Mouse (Mus musculus) ES-Bruce4 (cell line): ENCODE measurements around the gene Ube2e2. TPM values are rescaled to one million over a fixed set of nuclear protein-coding genes. Genes with fewer than 3 reads are reported as not detected.

Source experiments
- H3K27ac ChIP-seq: 2 replicates; pipeline ENCODE4 v1.5.1; 2012; ENCODE audit warnings: low read length, inconsistent platforms; ENCODE audit not compliant: insufficient read depth
- H3K27me3 ChIP-seq: 2 replicates; pipeline ENCODE4 v1.6.1; 2012; ENCODE audit warnings: mild to moderate bottlenecking, low read length, inconsistent platforms; ENCODE audit not compliant: control insufficient read depth, poor library complexity, insufficient read depth, severe bottlenecking
- H3K36me3 ChIP-seq: 2 replicates; pipeline ENCODE4 v1.6.1; 2012; ENCODE audit warnings: inconsistent platforms, mild to moderate bottlenecking, low read length, moderate library complexity; ENCODE audit not compliant: control insufficient read depth, poor library complexity, insufficient read depth, severe bottlenecking
- H3K4me1 ChIP-seq: one replicate; pipeline ENCODE4 v1.8.1; 2011; ENCODE audit warnings: low read length; ENCODE audit not compliant: control insufficient read depth, insufficient read depth
- H3K4me3 ChIP-seq: 2 replicates; pipeline ENCODE4 v1.5.1; 2011; ENCODE audit warnings: low read depth, mild to moderate bottlenecking, low read length
- H3K9ac ChIP-seq: 2 replicates; pipeline ENCODE4 v1.6.1; 2012; ENCODE audit warnings: low read depth, mild to moderate bottlenecking, inconsistent platforms; ENCODE audit not compliant: poor library complexity, severe bottlenecking
- H3K9me3 ChIP-seq: replicated peaks from 2 replicates; pipeline ENCODE4 v1.6.1; 2012; ENCODE audit warnings: mild to moderate bottlenecking, low read length, inconsistent platforms; ENCODE audit not compliant: control insufficient read depth, poor library complexity, insufficient read depth, severe bottlenecking
- CTCF ChIP-seq: IDR thresholded peaks from one replicate; pipeline ENCODE4 v1.8.1; 2011; ENCODE audit warnings: low read depth, low read length
- EP300 ChIP-seq: IDR thresholded peaks from 2 replicates; pipeline ENCODE4 v1.6.1; 2011; ENCODE audit warnings: low read depth, low read length; ENCODE audit not compliant: insufficient read depth
- POLR2A ChIP-seq: IDR thresholded peaks from one replicate; pipeline ENCODE4 v1.8.1; 2011; ENCODE audit warnings: low read length; ENCODE audit not compliant: insufficient read depth
- polyA plus RNA-seq: library from polyadenylated mRNA; stranded (reverse); fragments of >200 nt; gene quantifications from 2 replicates; pipeline ENCODE4 v1.2.4, GENCODE M21; 2011; ENCODE audit warnings: low read depth; ENCODE audit not compliant: missing spikeins, insufficient read depth, insufficient read length

The Ube2e2 gene
- polyA plus RNA-seq, 1 experiment = 19.2 TPM

DNA sequence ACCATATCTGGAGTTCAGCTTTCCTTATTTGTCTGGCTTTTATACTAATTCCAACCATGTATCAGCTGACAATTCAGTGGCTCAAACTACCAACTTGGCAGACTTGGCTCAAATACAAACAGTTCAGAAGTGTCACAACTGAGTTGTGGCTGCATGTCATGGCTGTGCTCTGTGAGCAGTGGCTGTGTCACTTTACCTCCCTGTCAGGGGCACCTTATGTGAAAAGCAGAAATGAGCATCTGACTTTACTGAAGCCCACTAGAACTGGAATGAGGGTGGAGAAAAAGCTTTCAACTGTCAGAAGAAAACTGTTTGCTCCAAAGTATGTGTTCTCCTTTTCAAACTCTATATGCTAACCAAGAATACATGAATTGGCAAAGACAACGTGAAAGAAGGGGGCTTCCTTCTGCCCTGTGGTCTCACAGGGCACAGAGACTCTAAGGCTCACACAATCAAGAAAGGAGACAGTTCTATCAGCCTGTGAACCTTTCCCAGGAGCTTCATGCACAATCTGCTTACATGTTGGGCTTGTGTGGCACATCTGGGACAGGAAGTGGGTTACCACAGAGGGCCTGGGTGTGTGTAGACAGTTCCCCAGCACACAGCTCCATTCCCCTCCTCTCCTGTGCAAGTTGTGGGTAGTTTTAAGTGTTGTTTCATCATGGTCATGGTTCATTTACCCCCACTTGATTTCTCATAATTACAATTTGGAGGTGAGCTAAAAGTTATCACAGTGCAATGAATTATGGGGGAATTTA, 228.6 kb downstream of the Ube2e2 start:
- TF ChIP-seq POLR2A (no peak), CTCF (no peak)
- no peak overlapping the region for H3K4me3 ChIP-seq
- H3K36me3 ChIP-seq = no peaks in the 10 kb centered on the region
- 0 out of 2 replicates have a peak overlapping the region, but pooled peaks have one; percentile 0 for H3K27ac ChIP-seq
- H3K9ac ChIP-seq = no peak overlapping the region
- peaks cover 22% of the 10 kb centered on the region for H3K9me3 ChIP-seq
- H3K4me1 ChIP-seq = no peaks in the 10 kb centered on the region
- H3K27me3 ChIP-seq = no peaks in the 10 kb centered on the region

DNA sequence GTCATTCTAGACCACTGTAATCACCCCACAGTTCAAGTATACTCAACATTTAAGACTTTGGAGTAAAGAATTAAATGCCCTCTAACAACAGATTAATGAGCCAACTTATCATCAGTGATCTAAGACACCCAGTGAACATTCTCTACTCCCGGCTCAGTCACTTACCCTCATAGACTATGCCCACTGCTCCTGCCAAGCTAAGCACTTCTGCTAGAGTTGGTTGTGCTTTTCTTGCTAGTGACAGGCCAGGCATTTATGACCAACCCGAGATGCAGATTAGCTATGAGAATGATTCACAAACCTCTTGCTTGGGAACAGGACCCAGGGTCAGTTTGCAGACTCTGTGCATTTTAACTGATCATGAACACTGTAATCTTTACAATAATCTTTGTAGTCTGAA, 230.4 kb downstream of the Ube2e2 start:
- H3K27me3 ChIP-seq = no peaks in the 10 kb centered on the region
- TF ChIP-seq CTCF = no peak
- no peak for TF ChIP-seq EP300
- no peak for TF ChIP-seq POLR2A

DNA sequence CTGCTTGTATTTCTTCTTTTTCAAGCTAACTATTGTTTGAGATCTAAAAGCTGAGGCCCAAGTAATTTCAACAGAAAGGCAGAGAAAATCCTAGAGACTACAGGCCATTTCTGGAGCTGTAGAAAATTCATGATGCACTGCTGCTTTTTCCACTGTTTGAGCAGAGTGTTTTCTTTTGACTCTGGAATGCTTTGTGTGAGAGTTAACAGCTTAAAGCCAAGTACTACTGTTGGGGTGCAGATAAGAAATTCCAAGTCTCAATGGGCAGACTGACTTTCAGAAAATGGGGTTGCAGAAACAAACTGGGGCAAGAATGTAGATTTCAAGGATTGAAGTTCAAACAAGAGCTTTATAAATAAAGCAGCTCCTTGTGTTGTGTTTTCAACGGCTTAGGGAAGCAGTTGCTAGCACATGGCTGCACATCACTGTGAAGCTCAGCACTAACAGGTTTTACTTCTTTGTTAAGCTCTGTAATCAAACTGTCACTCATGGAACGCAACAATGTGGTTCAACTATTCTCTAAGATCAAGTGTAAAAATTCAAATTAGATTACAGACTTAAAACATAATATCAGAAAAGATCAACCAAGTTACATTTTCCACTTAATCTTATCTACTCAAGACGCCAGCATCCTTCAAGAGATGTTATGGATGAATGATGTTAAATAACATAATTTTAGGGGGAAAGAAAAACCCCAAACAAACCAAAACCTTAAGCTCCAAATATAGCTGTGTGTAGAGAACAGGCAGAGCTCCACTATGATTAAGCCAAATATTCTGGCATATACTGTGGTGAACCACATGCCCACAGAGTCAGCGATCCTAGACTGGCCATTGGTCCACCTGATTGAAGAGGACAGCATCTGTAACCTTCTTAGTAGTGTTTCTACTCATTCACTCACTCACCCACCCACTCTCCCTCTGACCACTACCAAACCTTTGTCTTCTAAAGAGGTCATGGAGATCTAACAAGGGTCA, 236.0 kb downstream of the Ube2e2 start:
- Histone ChIP-seq H3K4me1 (no peaks in the 10 kb centered on the region), H3K27me3 (no peaks in the 10 kb centered on the region), H3K9me3 (peaks cover 28% of the 10 kb centered on the region), H3K4me3 (no peak overlapping the region), H3K27ac (no peak overlapping the region), H3K36me3 (no peaks in the 10 kb centered on the region), H3K9ac (no peak overlapping the region)
- no peak for TF ChIP-seq EP300
- no peak for TF ChIP-seq CTCF
- no peak for TF ChIP-seq POLR2A

More for the DNA sequence above, 230.4 kb downstream of the Ube2e2 start:
- Histone ChIP-seq H3K4me3 (no peak overlapping the region), H3K27ac (no peak overlapping the region), H3K9me3 (peaks cover 31% of the 10 kb centered on the region), H3K9ac (no peak overlapping the region), H3K36me3 (no peaks in the 10 kb centered on the region), H3K4me1 (no peaks in the 10 kb centered on the region)

GRCm38 (mm10) chr14:18649123-18649675, 244.9 kb downstream of the Ube2e2 start:
- Histone ChIP-seq H3K27me3 (no peaks in the 10 kb centered on the region; the same call in 1 of the 2 replicates), H3K36me3 (no peaks in the 10 kb centered on the region), H3K9ac (no peak overlapping the region), H3K27ac (no peak overlapping the region), H3K9me3 (no peaks in the 10 kb centered on the region), H3K4me3 (no peak overlapping the region), H3K4me1 (no peaks in the 10 kb centered on the region)
- TF ChIP-seq EP300 (no peak), POLR2A (no peak), CTCF (no peak)

- H3K9me3 ChIP-seq = no peaks in the 10 kb centered on the region; the same call in 1 of the 2 replicates
- H3K4me3 ChIP-seq = no peak overlapping the region
- H3K4me1 ChIP-seq = no peaks in the 10 kb centered on the region
- H3K36me3 ChIP-seq = no peaks in the 10 kb centered on the region
- TF ChIP-seq EP300 = no peak
- no peak overlapping the region for H3K27ac ChIP-seq
- H3K27me3 ChIP-seq = no peaks in the 10 kb centered on the region; the same call in 1 of the 2 replicates
- no peak overlapping the region for H3K9ac ChIP-seq
Measured at GRCm38 (mm10) chr14:18641656-18642055, 252.4 kb downstream of the Ube2e2 start.
